Mouse (Mus musculus) retina, postnatal 1 day (tissue): ENCODE results near the gene Higd1c.
"Not testable (repeated sequence)": the region's sequence is repeated elsewhere in the genome, so short reads cannot be mapped to it uniquely, and the experiment has no call there.

ENCODE experiments used
- DNase-seq: peaks from one replicate; pipeline ENCODE4 v3.0.0-alpha.2; 2012

Higd1c gene

GRCm38 (mm10) chr15:100365967-100366366 is 1.6 kb downstream of the Higd1c start:
- not testable (repeated sequence) for DNase-seq

DNA sequence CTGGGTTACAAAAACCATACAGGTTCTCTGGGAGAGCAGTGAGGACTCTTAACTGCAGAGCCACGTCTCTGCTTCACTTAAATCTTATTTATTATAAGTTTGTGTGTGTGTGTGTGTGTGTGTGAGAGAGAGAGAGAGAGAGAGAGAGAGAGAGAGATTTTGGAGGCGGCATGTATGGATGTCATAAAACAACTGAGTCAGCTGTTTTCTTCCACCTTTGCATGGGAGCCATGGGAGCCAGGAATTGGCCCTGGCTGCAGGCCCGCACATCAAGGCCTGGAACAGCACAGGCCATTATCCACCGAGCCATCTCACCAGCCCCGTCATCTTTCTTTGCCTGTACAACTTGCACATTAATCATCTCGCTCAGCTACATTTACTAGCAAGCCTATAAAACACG is 2.8 kb downstream of the Higd1c start:
- no peak for DNase-seq

GRCm38 (mm10) chr15:100375066-100375465 is 10.7 kb downstream of the Higd1c start:
- DNase-seq: peak; percentile 70

DNA sequence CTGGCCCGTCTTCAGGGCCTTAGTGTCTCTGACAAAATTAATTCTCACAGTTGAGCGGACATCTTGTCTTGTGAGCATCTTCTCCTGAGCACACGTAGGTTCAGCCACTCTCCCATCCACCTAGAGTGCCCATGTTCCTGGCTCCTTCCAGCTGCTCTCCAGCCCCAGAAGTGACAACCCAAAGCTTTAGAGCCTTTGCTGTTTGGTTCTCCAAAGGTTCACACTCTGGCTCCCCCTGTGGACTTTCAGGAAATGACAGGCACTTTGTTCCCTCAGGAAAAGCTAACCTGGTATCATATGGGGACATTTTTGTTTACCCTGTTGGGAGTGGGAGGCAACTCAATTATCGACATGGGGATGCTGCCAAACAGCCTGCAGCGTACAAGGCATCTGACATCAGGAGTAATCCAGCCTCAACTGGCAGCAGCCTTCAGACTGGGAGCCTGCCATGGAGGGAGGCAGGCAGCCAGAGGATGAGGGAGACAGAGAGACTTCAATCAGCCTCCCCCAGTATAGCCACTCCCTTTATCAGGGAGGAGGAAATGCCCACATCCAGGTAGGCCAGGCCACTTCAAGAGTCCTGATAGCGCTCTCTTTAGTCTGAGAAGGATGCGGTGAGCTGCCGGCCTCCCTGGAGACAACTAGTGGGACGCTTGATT is 13.6 kb downstream of the Higd1c start:
- not testable (repeated sequence) for DNase-seq

DNA sequence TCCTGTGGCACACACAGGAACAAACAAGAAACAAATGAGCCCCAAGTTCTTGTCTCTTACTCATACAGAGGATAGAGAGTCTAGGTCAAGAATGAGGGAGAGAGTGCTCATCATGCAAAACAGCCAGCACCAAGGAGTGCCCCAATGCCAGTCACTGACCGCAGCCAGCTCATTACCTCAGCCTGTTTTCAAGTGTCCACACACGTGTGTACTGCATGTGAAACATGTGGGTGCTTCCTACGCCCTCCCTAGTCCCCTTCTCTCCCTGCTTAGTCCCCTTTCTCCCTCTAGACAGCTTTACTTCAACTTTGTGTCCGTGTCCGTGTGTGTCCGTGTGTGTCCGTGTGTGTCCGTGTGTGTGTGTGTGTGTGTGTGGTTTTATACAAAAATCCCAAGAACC is 15.3 kb downstream of the Higd1c start:
- DNase-seq: no peak

- no peak for DNase-seq
These were observed 15.8 kb downstream of the Higd1c start for GRCm38 (mm10) chr15:100380104-100380503.

GRCm38 (mm10) chr15:100385705-100386104 is 21.4 kb downstream of the Higd1c start:
- DNase-seq: no peak

- no peak for DNase-seq
These were observed 23.3 kb downstream of the Higd1c start for GRCm38 (mm10) chr15:100387544-100388223.

DNA sequence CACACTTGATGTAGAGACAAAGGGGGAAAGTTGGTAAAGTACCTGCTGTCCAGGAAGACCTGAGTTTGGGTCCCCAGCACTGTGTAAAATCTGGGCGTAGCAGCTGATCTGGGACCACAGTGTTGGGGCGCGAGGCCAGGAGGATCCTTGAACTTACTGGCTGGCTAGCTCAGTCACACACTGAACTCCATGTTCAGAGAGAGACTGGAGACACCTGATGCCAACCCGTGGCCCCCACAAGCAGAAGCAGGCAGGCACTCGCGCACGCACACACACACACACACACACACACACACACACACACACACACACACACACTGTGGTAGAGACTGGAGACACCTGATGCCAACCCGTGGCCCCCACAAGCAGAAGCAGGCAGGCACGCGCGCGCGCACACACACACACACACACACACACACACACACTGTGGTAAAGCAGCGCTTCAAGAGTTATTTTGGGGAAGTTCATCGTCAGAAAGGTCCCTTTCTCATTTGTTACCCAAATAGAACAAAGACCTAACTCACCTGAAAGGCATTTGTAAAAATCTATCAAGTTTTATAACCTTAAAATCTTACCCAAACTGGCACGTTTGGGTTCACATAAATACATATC is 24.0 kb downstream of the Higd1c start:
- DNase-seq: no peak

- no peak for DNase-seq
These were observed 24.5 kb downstream of the Higd1c start for GRCm38 (mm10) chr15:100388886-100389285.

- no peak for DNase-seq
These were observed 26.7 kb downstream of the Higd1c start for GRCm38 (mm10) chr15:100391066-100391465.

DNA sequence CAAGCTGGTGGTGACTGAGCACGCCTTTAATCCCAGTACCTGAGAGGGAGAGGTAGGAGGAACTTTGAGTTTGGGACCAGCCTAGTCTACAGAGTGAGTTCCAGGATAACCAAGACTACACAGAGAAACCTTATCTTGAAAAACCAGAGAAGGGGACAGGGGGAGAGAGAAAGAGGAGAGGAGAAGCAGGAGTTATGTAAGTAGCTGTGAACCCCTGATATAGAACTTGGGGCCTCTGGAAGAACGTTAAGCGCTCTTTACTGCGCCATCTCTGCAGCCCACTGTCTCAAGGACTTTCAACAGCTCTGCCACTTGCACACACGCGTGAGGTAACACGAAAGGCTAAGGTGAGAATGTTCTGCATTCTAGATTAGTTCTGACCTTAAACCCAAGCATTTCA is 27.3 kb downstream of the Higd1c start:
- no peak for DNase-seq

- DNase-seq: no peak
These were observed 28.7 kb downstream of the Higd1c start for GRCm38 (mm10) chr15:100393016-100393415.

DNA sequence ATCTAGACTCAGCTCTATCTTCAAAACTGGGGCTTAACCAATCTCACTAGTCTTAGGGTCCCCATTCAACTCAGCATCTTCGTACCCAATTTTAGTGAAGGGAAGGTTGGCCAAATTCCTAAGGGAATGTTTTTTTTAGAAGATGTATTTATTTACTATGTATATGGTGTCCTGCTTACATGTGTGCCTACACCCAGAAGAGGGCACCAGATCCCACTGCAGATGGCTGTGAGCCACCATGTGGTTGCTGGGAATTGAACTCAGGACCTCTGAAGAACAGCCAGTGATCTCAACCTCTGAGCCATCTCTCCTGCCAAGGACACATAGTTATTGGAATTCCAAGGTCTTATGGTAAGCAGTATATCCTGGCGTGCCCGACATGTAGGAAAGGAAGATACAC is 31.2 kb downstream of the Higd1c start:
- no peak for DNase-seq

DNA sequence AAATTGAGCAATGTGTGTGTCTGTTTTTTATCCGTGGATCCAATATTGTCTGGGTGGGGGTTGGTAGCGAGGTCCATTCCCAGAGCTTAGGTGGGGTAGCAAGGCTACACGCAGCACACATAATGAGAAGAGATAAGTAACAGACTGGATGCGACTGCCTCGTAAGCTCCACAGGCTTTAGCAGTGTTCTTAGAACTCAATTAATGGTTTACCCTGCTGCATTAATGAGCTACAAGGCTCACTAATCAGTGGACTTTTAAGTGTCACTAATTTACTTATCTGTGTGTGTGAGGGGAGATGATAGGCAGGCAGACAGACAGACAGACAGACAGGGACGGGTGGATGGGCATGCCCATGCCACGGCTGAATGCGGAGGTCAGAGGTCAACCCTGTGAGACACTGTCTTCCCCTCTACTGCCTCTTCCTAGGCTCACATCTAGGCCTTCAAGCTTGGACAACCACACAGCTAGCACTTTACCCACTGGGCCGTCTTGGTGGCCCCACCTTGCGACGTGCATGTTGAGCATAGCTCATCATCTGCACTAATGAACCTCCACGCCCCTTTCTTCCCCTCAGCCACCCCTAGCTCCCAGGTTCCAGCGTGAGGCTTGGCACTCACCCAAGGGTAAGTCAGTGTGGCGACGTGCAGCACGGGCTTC is 36.4 kb downstream of the Higd1c start:
- no peak for DNase-seq

DNA sequence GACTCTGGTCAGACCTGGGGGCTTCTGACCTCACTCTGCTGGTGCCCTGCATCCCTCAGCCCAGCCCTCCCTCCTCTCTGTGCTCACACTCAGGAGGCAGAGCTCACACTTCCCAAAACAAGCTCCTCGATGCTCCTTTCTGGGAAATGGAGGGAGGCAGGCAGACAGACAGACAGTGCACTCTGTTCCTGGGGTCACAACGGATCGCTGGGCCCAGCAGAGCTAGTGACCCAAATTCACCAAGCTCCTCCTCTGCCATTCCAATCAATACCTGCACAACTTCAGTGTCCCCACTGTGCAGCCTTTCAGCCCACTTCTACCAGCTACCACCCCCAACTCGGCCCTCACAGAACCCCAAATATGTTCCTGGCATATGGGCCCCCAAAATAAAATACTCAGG is 37.5 kb downstream of the Higd1c start:
- no peak for DNase-seq

DNA sequence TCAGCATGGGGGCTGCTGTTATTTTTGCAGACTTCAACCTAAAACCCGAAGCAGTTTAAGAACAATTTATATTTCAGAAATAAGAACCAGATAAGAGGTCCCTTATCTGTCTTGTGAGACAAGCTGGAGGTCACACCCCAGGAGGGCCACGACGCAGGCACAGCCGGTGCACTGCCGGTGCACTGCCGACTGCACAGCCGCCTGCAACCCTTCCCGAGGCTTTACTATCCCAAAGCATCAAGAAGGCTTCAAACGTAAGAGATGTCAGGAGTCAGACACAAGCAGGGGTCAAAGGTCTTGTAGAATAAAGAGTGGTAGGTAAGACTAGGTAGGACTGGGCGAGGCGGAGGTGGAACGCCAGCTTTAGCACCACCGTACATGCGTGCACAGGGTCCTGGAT is 38.0 kb downstream of the Higd1c start:
- DNase-seq: no peak

DNA sequence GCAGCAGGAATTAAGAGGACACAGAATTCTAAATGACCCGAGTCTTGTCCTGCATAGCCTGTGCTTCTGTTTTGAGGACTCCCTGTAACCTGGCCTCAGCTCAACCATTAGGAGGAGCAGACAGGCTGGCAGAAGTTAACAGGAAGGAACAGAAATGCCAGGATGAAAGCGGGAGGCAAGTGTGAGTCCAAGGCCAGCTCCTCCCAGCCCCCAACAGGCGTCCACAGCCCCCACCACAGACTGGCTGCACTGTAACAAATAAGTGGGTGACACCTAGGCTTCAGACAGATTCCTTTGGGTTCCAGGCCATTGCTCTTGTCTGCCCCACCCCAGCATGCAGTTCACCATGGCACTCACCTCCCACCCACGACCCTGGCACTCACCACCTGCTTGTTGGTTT is 38.5 kb downstream of the Higd1c start:
- no peak for DNase-seq

- no peak for DNase-seq
These were observed 39.1 kb downstream of the Higd1c start for GRCm38 (mm10) chr15:100403318-100404000.

DNA sequence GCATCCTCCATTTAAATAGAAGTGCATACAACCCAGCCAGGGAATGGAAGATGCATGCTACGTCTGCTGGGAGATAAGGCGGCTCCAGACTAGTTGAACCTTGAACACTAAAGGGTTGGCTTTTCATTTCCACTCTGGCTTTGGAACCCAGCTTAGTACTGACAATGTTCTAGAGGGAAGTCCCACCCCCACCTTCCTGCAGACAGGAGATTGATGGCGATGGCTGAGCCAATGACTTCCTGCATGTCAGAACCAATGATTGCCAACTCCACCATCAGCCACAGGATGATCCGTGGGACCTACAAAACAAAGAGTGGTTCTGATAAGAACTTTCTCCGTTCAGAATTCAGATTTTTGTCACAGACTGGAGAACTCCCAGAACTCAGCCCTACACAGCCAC is 41.7 kb downstream of the Higd1c start:
- no peak for DNase-seq

DNA sequence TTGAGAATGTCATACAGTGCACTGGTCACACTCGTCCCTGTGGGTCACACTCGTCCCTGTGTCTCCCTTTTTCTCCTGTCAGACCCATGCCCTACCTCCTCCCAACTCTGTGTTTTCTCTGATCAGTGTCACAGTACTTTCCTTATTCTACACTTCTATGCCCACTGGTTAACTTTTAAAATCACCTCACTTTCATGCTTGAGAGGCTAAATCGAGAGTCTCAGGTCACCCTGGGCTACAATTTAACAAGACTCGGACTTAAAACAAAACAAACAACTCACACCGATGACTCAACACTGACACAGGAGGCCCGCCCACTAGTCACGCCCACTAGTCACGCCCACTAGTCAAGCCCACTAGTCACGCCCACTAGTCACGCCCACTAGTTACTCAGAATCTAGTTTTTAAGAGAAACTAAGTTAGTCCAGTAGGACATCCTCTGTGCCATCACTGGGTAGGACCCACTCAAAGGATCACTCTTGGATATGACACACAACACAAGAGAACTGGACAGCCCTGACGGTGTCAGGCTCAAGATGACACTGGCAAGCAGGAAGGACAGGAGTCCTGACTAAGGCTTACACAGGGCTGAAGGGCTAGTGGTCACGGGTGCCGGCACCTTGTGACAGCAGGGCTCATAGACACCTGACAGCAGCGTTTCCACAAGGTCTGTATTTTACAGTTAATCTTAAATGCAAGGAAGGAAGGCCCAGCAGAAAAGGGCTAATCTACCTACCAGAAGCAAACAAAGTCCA is 46.8 kb downstream of the Higd1c start:
- no peak for DNase-seq

DNA sequence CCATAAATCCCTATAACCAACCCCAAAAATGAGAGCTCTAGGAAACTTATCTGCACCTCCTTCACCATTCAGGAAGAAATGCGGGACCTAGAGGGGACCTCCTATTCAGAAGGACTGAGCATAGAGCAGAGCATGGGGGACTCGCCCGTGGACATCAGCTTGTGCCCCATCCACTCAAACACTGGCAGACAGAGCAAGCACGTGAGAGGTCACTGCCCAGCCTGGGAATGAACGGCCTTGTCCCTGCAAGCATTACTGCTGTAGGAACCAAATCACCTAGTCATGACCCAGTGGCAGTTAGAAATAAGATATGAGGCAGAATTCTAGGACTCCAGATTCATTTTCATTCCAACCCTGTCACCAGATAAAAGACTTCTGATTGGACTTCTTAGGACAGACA is 47.4 kb downstream of the Higd1c start:
- DNase-seq: no peak
